Mouse (Mus musculus): ENCODE measurements around the gene Sim2.

Gene Sim2

GRCm38 (mm10) chr16:94084711-94085602, at the start of gene Sim2:
Sim2 (plus strand) TSS chr16:94084931.
- no peak for DNase-seq (ENCODE audit: low read depth, low spot score)

GRCm38 (mm10) chr16:94037280-94037679, 47.5 kb upstream of the Sim2 start:
- DNase-seq (ENCODE audit: low read depth, low spot score): no peak

GRCm38 (mm10) chr16:94038272-94038985, 46.3 kb upstream of the Sim2 start:
- peak; percentile 55 for DNase-seq (ENCODE audit: low read depth, low spot score)

- DNase-seq (ENCODE audit: low read depth, low spot score): no peak
Observed at GRCm38 (mm10) chr16:94038986-94039341, 45.8 kb upstream of the Sim2 start.

GRCm38 (mm10) chr16:94040485-94040884, 44.2 kb upstream of the Sim2 start:
- DNase-seq (ENCODE audit: low read depth, low spot score): no peak

GRCm38 (mm10) chr16:94041065-94041712, 43.5 kb upstream of the Sim2 start:
- DNase-seq (ENCODE audit: low read depth, low spot score): no peak

GRCm38 (mm10) chr16:94043797-94044196, 40.9 kb upstream of the Sim2 start:
- no peak for DNase-seq (ENCODE audit: low read depth, low spot score)

- DNase-seq (ENCODE audit: low read depth, low spot score): no peak
Observed at GRCm38 (mm10) chr16:94044996-94045395, 39.7 kb upstream of the Sim2 start.

GRCm38 (mm10) chr16:94050368-94050767, 34.4 kb upstream of the Sim2 start:
- no peak for DNase-seq (ENCODE audit: low read depth, low spot score)

- no peak for DNase-seq (ENCODE audit: low read depth, low spot score)
Observed at GRCm38 (mm10) chr16:94055176-94055575, 29.6 kb upstream of the Sim2 start.

- no peak for DNase-seq (ENCODE audit: low read depth, low spot score)
Observed at GRCm38 (mm10) chr16:94055576-94055975, 29.2 kb upstream of the Sim2 start.

GRCm38 (mm10) chr16:94059820-94060219, 24.9 kb upstream of the Sim2 start:
- DNase-seq (ENCODE audit: low read depth, low spot score): no peak

- no peak for DNase-seq (ENCODE audit: low read depth, low spot score)
Observed at GRCm38 (mm10) chr16:94064211-94064610, 20.5 kb upstream of the Sim2 start.

- DNase-seq (ENCODE audit: low read depth, low spot score): peak; percentile 62
Observed at GRCm38 (mm10) chr16:94065728-94066674, 18.7 kb upstream of the Sim2 start.

GRCm38 (mm10) chr16:94066771-94067170, 18.0 kb upstream of the Sim2 start:
- DNase-seq (ENCODE audit: low read depth, low spot score): no peak

GRCm38 (mm10) chr16:94067280-94067679, 17.5 kb upstream of the Sim2 start:
- no peak for DNase-seq (ENCODE audit: low read depth, low spot score)

GRCm38 (mm10) chr16:94069061-94069460, 15.7 kb upstream of the Sim2 start:
- no peak for DNase-seq (ENCODE audit: low read depth, low spot score)

GRCm38 (mm10) chr16:94070920-94071319, 13.8 kb upstream of the Sim2 start:
- no peak for DNase-seq (ENCODE audit: low read depth, low spot score)

- no peak for DNase-seq (ENCODE audit: low read depth, low spot score)
Observed at GRCm38 (mm10) chr16:94071468-94071867, 13.3 kb upstream of the Sim2 start.

GRCm38 (mm10) chr16:94075362-94076027, 9.2 kb upstream of the Sim2 start:
- no peak for DNase-seq (ENCODE audit: low read depth, low spot score)
